Mouse (Mus musculus) adrenal gland, adult 8-10 months (tissue): ENCODE results near the gene Inka1. TPM values are rescaled to one million over a fixed set of nuclear protein-coding genes. Genes with fewer than 3 reads are reported as not detected.

Experiments used
- DNase-seq: peaks from one replicate; pipeline ENCODE4 v3.0.0; 2022
- total RNA-seq, 4 experiments: library from RNA; stranded (reverse); gene quantifications; 2 replicates each; pipeline ENCODE4 v1.2.4; 2022

Gene Inka1
- total RNA-seq, 4 experiments from 2014 or later, result 4.7 to 6.0 (median 5.0) TPM

GRCm38 (mm10) chr9:107983421-107983890, 2.2 kb downstream of the Inka1 start:
- DNase-seq, result peak; percentile 75

DNA sequence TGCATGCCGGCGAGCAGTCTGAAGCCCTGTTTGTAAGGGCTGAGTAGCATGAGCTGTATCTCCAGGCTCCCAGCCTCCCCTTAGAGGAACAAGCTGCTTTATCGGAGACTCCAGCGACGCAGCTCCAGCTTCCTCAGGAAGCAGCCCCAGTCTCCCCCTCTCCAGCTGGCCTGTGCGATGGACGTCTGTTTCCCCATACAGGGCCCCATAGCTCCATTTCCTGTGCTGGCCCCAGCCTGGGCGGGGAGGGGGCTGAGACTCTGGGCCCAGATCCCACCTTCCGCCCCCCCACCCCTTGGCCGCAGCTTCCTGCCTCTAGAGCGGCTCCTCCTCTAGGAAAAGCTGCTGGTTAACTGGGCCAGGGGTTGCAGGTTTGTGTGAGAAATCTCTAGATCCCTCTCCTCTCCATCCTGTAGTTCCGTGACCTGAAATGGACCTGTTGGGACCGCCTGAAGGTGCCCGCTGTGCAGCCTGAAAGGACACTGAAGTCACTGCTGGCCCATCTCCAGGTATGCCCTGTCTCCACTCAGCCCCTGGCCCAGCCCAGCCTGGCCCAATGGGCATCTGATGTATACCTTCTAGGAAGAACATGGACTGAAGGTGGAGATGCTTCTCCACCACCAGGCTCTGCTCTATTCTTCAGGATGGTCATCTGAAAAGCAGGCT, 2.9 kb downstream of the Inka1 start, which contains the start of gene Gm20661:
Gene Gm20661 (plus strand): TSS at position 378 of the 666 bp plus-strand sequence.
- DNase-seq, result peak; percentile 40

GRCm38 (mm10) chr9:107981684-107982605, 3.7 kb downstream of the Inka1 start:
- no peak for DNase-seq

DNA sequence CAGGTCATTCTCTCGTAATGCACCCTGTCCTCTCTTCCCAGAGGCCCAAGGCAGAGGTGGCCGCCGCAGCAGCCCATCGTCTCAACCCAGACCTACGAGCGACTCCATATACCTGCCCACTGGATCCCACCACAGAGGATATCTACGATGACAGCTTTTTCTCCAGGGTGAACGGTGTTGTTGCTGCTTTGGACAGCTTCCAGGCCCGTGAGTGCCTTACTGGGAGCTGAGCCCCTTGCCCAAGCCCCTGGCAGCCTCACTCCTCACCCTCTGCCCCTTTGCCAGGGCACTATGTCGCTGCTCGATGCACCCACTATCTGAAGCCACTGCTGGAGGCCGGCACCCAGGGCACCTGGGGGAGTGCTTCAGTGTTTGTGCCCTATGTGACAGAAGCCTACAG, 6.9 kb downstream of the Inka1 start:
- no peak for DNase-seq

DNA sequence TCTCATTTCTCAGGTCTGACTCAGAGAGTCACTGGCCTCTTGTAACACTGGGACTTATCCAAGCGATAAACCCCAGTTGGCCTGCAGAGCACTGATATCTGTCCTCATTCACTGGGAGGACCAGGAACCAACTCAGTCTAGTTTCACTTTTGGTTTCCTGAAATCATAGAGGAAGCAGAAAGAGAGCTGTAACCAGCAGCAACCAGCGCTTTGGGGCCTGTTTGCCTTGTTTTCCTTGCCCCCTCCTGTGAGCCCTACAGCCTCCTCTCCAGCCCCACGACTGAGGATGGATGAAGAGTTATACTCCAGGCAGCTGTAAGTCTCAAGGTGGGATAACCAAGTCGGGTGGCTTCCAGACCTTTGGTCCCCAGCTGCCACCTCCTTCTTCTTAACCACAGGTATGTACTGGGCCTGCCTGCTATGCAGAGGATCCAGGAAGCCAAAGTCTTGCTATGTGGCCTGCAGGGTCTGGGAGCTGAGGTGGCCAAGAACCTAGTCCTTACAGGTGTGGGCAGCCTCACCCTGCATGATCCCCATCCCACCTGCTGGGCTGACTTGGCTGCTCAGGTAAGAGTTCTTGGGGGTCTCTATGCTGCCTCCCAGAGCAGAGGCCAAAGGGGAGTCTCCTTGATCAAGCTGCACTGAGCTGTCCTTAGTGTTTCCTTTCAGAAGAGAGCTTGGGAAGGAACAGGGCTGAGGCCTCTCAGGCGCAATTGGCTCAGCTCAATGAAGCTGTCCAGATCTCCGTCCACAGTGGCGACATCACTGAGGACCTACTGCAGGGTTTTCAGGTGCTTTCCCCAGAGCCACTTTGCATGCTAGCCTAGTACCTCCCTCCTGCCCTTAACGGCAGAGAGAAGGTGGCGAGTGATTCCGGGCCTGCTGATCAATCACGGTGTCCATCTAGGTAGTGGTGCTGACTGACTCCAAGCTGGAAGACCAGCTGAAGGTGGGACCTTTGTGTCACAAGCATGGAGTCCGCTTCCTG, 10.0 kb downstream of the Inka1 start, which contains the start of gene Uba7:
Gene Uba7 (plus strand): TSS at position 107 of the 988 bp plus-strand sequence.
- no peak for DNase-seq

- no peak for DNase-seq
Measured at GRCm38 (mm10) chr9:107974491-107975171, 11.0 kb downstream of the Inka1 start.

GRCm38 (mm10) chr9:107971690-107972541, 13.8 kb downstream of the Inka1 start:
- no peak for DNase-seq

DNA sequence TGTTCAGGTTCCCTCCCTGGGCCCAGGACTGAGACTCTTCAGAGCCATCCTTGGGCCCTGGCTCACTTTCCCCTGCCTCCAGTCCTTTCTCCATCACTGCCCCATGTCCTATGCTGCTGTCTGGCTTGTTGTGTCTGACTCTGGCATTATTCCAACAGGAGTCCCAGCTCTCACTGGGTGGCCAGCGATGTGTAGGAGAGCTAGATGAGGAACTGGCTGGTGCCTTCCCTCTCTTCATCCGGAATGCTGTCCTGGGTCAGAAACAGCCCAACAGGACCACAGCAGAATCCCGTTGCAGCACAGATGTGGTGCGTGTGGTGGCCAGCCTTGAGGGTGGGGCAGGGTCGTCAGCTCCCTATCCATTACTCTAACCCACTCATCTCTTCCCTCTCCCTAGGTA, 15.4 kb downstream of the Inka1 start:
- DNase-seq, result no peak

DNA sequence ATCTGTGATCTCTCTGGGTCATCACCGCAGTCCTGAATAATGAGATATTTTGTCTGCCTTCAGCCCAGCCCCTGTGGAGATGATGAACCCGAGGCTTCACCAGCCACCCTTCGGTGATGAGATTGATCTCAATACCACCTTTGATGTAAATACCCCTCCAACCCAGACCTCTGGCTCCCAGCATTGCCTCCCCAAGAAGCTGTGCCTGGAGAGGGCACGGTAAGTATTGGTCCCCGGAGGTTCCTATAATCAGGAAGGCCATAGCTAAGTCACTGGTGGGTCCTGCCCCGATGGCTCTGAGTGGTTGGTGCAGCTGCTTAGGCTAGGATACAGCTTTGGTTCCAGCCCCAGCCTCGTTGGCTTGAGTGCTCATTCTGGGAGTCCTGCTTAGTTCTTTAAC, 17.1 kb downstream of the Inka1 start:
- DNase-seq, result no peak

DNA sequence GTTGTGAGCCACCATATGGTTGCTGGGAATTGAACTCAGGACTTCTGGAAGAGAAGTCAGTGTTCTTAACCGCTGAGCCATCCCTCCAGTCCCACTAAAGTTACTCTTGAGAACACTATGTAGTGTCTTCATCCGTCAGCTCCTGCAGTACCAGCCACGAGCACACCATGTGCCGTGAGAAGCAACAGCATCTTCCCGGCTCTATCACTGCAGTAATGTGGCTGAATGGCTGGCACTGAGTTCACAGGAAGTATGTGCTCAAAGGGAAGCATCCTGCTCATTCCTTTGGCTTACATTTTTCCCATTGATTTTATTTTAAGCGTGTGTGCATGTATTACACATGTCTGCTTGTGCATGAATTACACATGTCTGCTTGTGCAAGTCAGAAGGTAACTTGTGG, 18.2 kb downstream of the Inka1 start:
- DNase-seq, result no peak

DNA sequence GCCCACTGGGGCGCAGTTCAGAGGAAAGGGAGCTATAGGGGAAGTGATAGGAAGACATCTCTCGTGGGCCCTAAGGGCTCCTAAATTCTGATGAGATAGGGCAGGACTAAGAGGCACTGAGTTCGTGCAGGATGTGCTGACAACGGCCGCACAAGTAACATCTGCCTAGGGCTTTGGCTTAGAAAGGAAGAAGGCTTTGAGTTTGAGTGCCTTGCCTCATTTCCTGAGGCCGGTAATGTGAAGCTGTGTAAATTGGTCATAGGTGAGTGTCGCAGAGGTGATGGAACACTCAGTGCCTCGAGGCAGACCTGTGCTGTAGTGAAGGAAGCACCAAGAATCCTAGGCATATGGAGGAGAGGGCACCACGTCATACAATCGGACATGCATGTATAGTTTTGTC, 19.0 kb downstream of the Inka1 start:
- DNase-seq, result no peak

- DNase-seq, result no peak
Measured at GRCm38 (mm10) chr9:107964681-107965080, 21.0 kb downstream of the Inka1 start.

DNA sequence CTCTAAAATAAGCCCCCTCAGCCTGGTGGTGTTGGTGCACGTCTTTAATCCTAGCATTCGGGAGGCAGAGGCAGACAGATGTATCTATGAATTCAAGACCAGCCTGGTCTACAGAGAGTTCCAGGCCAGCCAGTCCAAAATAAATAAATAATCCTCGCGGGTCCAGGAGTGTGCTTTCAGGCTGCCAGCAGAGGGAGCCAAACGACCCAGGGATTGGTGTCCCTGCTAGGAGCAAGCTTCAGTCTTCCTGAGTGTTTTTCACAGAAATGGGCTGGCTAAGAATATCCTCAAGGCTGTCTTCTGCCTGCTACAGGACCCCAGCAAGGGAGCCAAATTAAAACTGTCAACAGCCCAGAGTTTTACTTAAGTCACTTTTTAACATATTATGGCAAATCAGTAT, 22.0 kb downstream of the Inka1 start:
- peak; percentile 48 for DNase-seq

DNA sequence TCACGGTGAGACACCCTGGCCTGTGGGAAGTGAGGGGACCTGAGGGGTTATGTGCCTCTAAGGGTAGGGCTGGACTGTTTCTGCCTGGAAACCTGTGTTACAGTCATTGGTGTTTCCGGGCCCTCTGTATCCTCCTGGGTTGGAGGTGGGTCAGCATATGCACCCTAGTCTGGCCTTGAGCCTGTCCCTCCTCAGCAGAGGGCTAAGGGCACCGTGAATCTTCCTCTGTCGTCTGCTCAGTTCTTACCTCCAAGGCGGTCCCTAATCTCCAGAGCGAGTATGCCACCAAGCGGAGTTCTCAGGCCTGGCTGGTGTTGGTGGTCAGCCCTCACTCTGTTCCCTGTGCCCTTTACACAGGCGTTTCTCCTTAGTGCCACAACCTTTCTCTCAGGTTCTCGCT, 22.8 kb downstream of the Inka1 start:
- no peak for DNase-seq

- no peak for DNase-seq
Measured at GRCm38 (mm10) chr9:107961881-107962280, 23.8 kb downstream of the Inka1 start.

GRCm38 (mm10) chr9:107961351-107961762, 24.3 kb downstream of the Inka1 start:
- DNase-seq, result no peak

DNA sequence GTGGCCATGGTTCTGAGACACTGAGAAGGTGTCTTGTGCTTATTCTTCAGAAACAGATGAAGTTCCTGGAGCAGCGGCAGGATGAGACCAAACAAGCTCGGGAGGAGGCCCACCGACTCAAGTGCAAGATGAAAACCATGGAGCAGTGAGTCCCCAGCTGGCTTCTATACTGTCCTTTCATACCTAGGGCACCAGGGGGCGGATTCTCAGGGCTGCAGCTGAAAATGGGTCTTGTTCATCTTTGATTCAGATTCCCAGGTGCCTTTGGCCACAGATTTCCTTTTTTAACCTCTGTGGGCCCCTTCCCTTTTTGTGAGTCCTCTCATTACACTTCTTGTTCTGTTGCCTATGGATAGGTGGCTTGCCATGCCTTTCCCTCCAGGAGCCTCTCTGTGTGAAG, 24.8 kb downstream of the Inka1 start:
- DNase-seq, result no peak

DNA sequence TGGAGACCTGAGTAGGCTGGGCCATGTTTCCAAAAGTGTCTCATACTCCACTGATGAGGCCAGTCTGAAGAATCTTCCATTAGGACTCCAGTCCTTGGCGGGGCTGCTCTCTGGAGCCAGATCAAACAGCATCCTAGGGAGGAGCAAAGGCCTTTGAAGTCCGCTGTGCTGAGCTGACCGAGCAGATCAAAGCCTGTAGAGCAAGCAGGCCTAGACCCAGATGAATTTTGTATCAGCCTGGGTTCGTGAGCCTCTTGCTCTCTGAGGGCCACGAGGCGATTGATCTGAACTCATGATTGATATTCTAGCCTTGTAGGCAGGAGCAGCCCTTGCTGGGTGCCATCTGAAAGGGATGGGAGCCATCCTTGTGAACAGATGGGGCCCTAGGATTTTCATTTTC, 25.8 kb downstream of the Inka1 start:
- peak; percentile 66 for DNase-seq

DNA sequence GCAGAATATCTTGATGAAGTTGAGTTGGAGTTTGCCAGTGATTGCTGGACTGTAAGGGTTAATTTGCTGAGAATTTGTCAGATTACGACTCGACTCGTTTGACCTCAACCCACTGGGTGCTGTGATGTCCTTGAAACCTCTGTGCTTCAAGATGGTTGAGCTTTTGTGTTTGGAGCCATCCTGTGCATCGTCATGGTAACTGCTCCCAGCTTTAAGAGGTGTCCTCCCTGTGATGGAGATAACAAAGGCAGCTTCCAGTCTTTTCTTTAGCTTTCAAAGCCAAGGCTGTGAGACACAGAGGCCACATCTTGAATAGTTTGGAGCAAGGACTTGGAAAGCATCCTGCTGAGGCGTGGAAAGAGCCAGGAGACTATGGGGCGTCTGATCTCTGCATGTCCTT, 28.5 kb downstream of the Inka1 start:
- DNase-seq, result no peak

- no peak for DNase-seq
Measured at GRCm38 (mm10) chr9:107955613-107956289, 29.9 kb downstream of the Inka1 start.
